Mouse (Mus musculus) urinary bladder, postnatal 36 days (tissue): ENCODE data around the gene Atat1.

ENCODE experiments used
- DNase-seq, 2 experiments: peaks; one replicate each; pipeline ENCODE4 v3.0.0; 2022; ENCODE audit warnings: low spot score in 2 of 2, mixed read lengths in 1 of 2

Gene Atat1

DNA sequence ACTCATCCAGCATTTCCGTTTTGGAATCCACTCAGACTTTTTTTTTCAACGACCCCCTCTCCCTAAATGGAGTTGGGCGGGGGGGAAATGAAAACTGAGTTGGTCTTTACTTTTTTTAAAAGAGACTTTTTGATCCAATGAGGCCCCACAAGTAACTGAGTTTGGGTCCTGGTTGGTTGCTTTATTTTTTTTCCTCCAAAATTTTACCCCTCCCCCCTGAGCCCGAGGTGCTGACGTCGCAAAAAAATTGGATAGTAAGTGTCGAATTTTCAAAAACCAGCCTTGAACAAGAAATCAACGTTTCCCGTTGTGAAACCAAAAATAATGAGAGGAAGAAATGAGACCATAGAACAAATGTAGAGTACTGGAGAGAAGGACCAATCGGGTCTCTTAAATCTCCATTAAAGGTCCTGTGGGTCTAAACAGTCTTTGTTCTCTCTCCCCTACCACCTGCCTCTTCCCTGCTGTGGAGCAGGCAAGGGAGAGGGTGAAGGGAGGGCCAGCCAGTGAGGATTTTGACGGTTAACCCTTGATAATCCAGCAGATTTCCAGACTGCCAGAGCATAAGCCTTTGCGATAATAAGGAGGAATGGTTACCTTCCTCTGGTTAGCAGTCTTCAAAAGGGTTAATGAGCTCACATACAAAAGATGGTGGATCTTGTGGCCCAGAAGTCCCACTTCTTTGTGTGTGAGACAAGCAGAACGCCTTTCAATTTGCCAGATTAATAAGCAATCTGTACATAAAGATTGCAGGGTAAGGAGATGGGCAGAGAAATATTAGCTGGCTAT, 7.8 kb upstream of the Atat1 start:
- peak in 1 of 2 experiments; percentile 33 for DNase-seq

DNA sequence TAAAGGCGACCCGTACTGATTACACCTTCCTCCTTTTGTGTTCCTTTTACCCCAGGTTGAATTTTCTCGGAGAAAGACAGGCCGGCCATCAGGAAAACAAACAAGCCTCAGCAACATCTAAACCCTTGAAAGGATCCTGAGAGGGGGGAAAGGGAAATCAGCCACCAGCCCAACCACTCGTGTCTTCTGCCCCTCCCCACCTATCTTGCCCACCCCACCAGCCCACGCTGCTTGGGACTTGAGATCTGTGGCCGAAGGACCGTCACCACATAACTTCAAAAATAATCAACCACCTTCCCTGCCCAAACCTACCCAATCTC, 7.2 kb upstream of the Atat1 start:
- peak in 1 of 2 experiments; percentile 32 for DNase-seq

DNA sequence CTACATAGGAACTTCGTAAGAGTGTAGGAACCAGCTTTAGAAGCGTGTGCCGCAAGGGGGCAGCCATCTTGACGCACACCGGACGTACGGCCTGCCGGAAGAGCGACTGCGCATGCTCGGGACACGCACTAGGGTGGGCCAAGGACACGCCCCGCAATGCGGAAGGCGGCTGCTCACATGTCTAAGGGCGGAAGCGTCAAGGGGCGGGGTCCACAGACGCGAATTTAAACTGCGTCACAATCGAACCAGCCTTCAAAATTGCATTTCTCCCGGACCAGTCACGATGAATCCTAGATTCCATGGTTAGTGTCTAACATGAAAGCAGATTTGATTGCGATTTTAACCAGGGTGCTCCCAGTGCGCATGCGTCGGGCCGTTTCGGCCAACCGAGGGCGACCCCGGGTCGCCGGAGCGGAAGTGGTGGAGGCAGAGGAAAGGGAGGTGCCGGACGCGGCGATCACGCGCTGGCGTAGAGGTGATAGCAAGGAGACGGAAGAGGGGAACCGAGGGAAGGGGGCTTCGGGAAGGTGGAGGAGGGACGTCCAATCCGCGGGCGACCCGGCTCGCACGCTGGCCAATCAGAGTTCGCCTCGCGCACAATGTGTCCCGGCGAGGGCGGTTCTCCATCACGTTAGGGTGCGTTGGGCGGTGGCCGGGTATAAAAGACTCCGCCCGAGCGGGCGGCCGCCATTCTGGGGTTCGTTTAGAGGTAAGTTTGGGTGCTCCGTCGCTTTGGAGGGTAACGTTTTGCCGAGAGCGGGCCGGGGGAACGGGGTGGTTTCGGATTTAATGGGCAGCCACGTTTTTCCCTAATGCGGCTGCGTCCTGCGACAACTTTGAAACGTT, 6.6 kb upstream of the Atat1 start, which contains the start of the genes Mrps18b and Ppp1r10:
TSS of gene Mrps18b (minus strand) at position 93 of the 846 bp plus-strand sequence.
TSS of gene Ppp1r10 (plus strand) at position 138 of the 846 bp plus-strand sequence.
- peak; percentile 96 to 99 for DNase-seq

DNA sequence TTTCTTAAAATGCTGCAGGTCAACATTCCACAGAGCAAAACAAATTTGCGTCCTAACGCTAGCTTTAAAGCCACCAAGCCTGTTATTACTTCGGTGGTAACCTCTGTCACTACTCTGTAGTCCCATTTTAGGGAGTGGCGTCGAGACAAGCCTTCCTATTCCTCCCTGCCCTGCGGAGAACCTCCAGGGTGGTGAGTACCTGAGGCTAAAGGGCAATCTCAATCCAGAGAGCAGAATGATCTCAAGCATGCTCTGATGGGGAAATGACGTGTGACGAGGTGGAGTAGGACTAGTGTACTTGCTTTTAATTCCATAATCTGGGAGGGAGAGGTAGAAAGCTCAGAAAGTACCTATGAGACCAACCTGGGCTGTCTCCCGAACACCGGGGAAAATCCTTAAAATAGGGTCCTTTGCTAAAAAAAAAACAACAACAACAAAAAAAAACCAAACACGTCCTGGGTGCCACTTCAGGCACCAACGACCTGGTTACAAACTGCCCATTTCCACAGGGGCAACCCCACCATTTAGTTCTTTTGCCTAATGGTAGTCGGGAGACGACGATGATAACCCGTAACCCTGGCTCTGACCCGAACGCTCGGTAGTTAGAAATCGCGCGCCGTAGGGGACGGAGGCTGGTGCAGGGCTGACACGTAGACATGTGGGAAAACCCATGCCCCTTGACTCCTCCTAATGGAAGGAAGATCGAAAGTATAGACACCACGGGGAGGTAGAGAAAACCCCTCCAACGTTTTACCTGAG, 5.8 kb upstream of the Atat1 start:
- DNase-seq, result peak in 1 of 2 experiments; percentile 39

DNA sequence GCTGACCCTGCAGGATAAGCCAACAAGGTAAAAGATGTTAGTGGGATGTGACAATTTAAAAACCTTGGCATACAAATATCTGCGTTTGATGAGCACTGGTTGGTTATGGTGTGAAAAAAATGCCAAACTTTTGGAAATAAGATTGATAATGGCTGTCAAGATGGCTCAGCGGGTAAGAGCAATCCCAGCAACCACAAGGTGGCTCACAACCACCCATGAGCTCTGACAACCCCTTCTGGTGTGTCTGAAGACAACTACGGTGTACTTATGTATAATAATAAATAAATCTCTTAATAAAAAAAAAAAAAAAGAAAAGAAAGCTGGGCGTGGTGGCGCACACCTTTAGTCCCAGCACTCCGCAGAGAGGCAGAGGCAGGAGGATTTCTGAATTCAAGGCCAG, 5.1 kb upstream of the Atat1 start:
- DNase-seq, result no peak

DNA sequence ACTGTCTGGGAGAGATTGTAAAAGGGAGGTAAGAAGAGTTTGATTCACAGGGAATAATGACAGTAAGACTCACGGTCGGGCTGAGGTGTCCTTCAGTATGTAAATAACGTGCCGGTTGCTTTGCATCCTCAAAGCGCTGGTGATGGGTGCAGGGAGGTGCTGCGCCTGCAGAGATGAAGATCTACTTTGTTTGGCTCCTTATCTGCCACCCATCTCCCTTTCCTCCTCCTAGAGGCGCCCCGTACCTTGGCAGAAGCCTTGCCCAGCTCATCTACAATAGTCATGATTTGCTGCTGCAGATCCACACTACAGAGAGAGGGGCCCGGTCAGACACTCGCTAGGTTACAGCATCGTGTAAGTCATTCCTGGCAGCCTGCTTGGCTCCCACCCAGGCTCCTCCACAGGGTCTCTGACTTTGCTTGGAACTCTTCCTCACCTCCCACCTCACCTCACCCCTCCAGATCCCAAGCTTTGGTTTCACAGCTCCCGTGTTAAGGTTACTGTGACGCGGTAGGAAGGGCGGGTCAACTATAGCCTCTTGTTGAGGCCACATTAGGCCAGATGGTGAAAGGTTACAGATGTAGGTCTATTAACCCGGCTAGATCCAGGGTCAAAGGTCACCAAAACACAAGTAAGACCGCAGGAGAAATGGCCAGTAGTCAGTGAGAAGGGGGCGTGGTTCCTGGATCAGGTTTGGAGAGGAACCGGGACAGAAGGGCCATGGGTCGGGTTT, 523 bp downstream of the Atat1 start:
- DNase-seq, result no peak

DNA sequence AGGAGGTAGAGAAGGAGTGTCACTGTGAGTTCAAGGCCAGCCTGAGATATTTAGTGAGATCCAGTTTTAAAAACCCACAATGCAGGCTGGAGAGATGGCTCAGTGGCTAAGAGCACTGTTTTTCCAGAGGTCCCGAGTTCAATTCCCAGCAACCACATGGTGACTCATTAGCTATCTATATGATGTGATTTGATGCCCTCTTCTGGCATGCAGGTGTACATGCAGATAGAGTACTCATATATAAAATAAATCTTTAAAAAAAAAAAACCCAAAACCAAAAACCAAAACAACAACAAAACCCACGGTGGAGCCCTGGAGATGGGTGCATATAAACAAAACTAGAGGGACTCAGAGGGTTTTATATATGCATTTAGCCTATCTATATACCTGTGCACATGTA, 2.3 kb downstream of the Atat1 start:
- DNase-seq, result no peak

DNA sequence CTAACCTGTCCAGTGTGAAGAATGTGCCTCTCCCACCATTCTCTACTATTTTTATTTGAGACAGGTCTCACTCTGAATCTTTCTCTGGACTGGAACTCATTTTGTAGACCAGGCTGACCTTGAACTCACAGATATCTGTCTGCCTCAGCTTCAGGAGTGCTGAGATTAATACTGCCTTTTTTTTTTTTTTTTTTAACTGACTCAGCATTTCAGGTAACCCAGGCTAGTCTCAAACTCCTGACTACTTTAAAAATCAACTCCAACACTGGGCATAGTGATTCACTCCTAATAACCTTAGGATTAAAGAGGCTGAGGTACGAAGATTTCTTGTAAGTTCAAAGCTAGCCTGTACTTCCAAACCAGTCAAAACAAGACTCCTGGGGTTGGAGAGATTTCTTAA, 4.3 kb downstream of the Atat1 start:
- DNase-seq, result no peak

DNA sequence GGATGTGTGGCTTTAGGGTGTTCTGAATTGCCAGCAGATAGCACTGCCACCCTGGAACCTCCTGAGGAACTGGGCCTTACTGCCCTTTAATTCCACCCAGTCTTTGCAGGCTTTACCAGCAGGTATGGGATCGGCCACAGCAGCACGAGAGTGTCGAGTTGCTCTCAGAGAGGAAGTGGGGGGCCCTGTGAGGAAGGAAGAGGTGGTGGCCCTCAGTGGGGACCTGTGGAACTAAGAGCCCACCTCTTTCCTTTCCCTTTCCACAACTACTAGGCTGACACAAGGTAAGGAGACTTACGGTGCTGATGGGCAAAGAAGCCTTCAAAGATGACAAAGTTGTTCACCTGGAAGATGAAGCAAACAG, 5.9 kb downstream of the Atat1 start:
- no peak for DNase-seq

DNA sequence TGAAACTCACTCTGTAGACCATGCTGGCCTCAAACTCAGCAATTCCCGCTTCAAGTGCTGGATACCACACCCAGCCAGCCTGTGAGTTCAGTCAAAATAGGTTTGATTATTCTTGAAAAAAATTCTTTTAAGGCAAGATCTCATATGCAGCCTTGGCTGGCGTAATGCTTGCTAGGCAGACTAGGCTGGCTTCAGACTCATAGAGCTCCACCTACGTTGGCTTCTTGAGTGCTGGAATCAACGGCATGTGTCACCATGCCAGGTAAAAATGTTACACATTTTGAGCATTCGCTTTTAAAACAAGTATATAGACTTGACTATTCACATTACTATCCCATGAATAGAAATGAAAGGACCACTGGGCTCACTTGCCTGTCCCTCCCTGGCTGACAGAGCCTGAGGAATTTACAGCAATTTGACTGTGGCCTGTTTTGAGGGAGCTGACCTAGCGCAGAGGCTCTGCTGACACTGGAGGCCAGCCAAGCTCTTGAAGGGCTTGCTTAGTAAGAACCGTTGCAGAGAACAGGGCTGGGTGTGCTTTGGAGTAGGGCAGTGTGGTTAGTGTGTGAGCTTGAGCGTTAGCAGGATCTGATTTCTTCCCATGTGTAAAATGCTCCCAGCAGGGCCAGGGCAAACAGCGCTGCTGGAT, 6.4 kb downstream of the Atat1 start:
- no peak for DNase-seq

DNA sequence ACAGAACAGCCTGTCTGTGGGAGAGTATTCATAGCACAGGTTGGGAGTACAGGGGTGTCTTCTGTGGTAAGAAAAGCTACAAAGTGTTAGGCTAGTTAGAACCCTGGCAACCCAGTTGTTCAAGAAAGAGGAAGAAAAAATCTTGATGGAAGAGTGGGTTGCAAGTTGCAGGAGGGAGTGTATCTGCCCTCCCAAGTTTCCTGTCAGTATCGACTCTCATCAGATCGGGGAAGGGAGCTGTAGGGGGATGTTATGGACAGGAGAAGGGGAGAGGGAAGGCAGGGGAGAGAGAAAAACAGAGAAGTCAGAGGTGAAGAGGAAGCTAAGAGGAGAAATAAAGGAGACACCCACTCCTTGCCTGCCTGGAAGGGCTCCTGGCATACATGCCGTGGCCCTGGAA, 9.2 kb downstream of the Atat1 start:
- no peak for DNase-seq

DNA sequence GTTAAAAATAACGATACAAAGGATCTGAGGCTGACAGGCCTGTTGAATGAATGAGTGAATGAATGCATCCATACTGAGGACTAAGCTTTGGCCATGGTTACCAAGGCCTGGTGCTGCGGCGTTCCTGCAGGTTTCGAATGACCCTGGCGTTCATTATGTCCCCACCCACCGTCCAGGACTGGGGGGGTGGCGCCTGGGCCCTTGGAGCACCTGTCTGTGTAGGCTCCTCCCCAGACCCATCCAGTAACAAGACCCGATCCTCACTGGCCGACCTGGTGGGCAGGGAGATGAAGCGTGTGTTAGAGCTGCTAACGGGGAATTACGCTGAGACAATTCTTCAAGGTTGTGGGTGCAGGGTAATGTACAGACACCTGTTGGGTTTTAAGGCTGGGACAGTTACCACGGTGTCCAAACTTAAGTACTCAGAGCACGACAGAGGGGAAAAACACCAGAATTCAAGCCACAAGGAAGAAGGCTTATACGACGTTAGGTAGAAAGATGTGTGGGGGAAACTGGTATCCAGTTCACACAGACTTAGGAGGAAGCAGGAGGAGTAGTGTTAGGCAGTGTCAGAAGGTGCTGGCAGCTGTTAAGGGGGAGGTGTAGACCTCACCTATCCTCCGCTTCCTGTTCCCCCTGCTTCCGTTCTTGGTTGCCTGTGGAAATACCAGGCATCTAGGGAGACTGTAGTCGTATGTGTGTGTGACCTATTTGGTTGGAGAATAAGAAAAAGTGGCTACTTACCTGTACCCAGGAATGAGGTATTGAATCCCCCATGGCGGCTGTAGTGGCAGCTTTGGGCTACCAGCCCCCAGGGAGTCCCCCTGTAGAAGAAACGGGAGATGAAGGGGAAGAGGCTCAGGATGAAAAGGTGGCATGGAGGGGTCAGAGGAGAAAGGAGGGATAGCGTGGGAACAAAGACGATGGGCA, 12.0 kb downstream of the Atat1 start:
- DNase-seq, result no peak

DNA sequence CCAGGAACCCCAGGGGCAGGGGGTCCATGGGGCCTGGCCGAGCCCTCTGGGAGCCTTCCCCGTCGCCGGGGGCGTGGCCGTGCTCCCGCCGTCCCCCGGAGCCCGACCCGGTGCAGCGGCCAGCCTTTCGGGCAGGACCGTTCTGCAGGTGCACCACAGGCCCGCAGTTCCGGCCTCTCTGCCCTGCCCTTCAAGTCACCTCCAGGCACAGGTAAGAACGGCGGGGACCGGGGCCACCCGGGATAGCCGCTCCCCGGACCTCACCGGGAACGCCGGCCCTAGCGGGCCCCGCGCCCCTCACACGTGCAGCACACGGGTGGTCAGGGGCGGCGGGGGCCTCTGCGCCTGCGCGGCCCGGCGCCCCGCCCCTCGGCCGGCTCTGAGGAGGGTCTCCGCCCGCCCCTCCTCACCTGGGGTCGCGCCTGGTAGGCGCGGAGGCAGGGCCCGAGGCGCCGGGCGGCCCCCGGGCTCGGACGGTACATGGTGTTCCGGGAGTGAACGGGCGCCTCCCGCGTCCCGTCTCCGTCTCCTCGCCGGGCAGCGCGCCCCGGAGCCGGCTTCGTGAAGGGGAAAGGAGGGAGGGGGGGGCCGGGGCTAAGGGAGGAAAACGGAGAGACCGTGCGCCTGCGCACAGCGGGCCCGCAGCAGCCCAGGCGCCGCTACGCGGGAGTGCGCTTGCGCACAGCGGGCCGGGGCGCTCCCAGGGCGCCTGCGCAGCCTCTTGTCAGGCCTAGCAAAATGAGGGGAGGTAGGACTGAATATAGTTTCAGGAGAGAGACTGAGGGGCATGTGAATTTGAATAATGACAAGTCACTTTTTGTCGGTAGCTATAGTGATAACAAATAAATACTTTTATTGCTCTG, 12.9 kb downstream of the Atat1 start, which contains the start of gene 2310061I04Rik:
TSS of gene 2310061I04Rik (minus strand) at position 651 of the 863 bp plus-strand sequence.
- DNase-seq, result peak; percentile 75 to 87

DNA sequence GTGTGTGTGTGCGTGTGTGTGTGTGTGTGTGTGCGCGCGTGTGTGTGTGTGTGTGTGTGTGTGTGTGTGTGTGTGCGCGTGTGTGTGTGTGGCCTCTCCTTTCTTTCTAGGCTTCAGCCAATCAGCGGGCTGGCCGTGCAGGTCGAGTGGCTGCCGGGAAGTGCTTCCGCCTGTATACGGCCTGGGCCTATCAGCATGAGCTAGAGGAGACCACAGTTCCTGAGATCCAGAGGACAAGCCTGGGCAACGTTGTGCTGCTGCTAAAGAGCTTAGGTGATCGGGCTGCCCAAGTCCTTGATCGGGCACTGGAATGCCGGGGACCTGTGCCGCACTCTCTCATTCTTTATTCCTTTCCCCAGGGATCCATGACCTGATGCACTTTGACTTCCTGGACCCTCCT, 22.1 kb downstream of the Atat1 start:
- DNase-seq, result no peak

DNA sequence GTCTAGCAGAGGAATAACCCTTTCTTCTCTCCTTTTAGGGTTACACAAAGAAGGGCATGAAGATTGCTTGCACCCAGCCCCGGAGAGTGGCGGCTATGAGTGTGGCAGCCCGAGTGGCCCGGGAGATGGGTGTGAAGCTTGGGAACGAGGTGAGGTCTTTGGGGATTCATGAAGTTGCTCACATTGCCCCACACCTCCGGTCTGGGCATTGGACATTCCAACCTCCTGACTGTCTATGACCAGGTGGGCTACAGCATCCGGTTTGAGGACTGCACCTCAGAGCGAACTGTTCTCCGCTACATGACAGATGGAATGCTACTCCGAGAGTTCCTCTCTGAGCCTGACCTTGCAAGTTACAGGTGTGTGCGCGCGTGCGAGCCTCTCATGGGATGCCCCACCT, 26.1 kb downstream of the Atat1 start:
- no peak for DNase-seq

DNA sequence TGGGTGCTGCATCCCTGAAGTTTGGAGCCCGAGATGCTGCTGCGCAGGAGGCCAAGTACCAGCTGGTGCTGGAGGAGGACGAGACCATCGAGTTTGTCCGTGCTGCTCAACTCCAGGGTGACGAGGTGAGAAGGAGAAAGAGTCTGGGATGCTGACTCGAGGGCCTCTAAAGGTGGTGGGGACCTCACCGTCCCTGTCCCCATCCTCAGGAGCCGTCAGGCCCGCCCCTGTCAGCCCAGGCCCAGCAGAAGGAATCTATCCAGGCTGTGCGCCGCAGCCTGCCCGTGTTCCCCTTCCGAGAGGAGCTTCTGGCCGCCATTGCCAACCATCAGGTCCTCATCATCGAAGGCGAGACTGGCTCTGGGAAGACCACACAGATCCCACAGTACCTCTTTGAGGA, 27.0 kb downstream of the Atat1 start:
- no peak for DNase-seq

DNA sequence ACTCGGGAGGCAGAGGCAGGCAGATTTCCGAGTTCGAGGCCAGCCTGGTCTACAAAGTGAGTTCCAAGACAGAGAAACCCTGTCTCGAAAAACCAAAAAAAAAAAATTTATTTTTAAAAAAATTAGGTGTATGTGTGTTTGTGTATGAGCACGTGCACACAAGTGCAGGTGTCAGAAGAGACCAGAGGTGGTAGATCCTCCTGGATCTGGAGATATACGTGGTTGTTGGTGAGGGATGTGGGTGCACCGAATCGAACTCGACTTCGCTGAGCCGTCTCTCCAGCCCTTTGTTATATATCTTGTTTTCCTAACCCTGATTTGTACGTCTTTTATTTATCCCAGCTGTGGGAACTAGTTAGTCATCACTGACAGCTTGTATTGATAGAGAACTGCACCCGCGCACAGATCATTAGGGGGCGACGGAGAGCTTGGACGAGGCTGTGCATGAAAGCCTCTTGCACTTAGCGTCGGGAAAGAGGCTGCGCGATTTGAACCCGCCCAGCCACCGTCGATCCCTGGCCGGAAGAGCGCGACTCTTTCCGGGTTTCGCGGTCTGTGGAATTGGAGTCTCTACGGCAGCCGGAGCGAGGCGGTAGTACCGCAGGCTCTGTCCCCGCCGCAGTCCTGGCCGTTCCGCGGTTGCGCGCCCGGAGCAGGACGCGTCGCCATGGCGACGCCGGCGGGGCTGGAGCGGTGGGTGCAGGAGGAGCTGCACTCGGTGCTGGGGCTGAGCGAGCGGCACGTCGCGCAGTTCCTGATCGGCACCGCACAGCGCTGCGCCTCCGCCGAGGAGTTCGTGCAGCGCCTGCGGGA, 30.4 kb downstream of the Atat1 start, which contains the start of gene Dhx16:
TSS of gene Dhx16 (plus strand) at position 575 of the 813 bp plus-strand sequence.
- DNase-seq, result peak; percentile 90 to 94

DNA sequence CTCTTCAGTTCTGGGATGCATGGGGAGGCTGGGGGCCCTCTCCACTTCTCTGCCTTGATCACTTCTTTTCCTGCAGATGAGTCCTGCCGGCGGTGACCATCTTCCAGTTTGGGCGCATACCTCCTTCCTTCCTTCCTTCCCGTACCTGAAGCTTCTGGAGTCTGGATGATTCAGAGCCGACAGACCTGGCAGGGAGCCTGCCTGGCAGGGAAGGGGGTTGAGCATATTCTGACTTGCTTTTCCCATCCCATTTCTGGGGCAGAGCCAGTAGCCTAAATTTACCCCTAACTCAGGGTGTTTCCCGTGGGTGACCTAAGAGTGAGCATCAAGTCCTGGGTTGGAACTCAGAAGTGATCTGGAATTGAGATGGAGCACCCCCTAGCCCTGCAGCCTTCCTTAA, 35.2 kb downstream of the Atat1 start:
- DNase-seq, result no peak
